Mouse (Mus musculus) inflammation-experienced regulatory T-cells (primary cell): ENCODE data around the gene Opalin. TPM values are rescaled to one million over a fixed set of nuclear protein-coding genes. Genes with fewer than 3 reads are reported as not detected.

Experiments used
- polyA plus RNA-seq, 2 experiments: library from polyadenylated mRNA; unstranded; fragments of 100-300 nt; shearing (Covaris generic); gene quantifications; one replicate each; pipeline ENCODE4 v1.2.1; 2017

Opalin gene
- polyA plus RNA-seq = not detected

DNA sequence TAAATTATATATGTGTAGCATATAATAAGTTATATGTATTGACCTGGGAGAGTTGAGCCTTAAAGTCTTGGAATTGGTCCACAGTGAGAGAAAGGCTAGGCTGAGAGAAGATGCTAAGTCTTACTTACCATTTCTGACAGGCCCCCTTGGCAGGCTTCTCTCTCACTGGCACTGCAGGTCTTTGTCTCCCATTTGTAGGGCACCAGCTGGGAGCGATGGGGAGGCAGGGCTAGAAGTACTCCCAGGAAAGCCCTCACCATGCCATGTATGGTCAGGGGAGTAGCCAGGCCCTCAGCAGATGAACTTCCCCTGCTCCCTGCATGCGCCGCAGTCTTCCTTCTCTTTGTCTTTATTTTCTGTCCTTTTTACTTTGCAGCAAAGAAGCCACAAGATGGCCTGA is at the start of gene Opalin:
Opalin (minus strand) TSS at position 208 of the 400 bp plus-strand sequence.

DNA sequence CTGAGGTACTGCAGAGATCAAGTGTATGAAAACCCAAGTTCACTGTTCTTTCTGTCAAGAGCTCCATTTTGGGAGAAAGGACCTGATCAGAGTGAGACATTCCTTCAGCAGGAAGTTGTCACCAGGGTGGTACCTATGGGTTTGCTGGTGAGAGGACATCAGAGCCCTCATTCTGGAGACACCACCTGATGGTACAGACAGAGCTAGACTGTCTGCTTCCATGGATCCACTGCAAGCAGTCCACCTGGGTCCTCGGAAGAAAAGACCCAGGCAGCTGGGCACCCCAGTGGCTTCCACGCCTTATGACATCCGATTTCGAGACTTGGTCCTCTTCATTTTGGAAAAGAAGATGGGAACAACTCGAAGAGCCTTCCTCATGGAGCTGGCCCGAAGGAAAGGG is 47.7 kb downstream of the Opalin start, which contains the start of gene Dntt:
Dntt (plus strand) TSS at position 57 of the 400 bp plus-strand sequence.

Other genes starting within 250 kb of the Opalin start
- gene Ccnj, start 245.8 kb downstream of the Opalin start, polyA plus RNA-seq = 1 to 10 TPM; 3.3 to 3.8 TPM
- gene Zfp518a, start 182.4 kb downstream of the Opalin start, polyA plus RNA-seq = 10 to 100 TPM; 14.7 to 20.4 TPM
- 1 to 10 TPM; 2.8 to 4.6 TPM for gene Blnk, start 82.6 kb downstream of the Opalin start, polyA plus RNA-seq
- 1 to 10 TPM in 1 of 2 experiments, under 1 TPM in 1; 0.59 to 1.2 TPM for gene Dntt, start 47.8 kb downstream of the Opalin start, polyA plus RNA-seq
- gene Tll2, start 129.7 kb upstream of the Opalin start, polyA plus RNA-seq = under 1 TPM; 0.05 to 0.09 TPM
- gene Tm9sf3, start 186.9 kb upstream of the Opalin start, polyA plus RNA-seq = 100 to 1,000 TPM; 272 to 306 TPM